Mouse (Mus musculus): ENCODE measurements around the gene Acap3.

DNA sequence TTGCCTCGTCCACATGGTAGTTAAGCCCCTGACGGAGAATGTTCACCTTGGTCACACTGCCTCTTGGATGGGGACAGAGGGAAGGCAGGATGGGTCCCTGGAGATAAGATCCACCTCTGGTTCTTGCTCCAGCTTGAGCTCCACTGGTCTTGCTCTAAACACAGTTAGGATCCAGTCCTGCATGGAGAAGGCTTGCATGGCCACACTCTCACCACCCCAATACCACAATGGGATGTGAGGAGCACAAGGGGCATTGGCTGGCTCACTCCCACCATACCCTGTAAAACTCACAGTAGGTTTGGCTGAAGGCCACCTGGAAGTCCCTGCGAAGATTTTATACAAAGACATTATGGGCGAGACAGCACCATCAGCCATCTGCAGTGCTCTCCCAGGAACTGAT, 17.1 kb downstream of the Acap3 start:
- TF ChIP-seq POLR2A (IDR thresholded peaks at IDR 0.05; ENCODE audit: control insufficient read depth in 1 of 2, insufficient read depth in 1 of 2, low read depth in 1 of 2, low read length in 2 of 2, poor library complexity in 1 of 2) (no peak), MAX (IDR thresholded peaks at IDR 0.05; ENCODE audit: low read length) (no peak), ZNF384 (IDR thresholded peaks at IDR 0.05; ENCODE audit: low read depth, low read length) (no peak), RAD21 (IDR thresholded peaks at IDR 0.05; ENCODE audit: low read depth, low read length) (no peak), CTCF (IDR thresholded peaks at IDR 0.05 in 2 of 3, conservative IDR thresholded peaks at IDR 0.05 in 1 of 3; ENCODE audit: control insufficient read depth in 1 of 3, insufficient read depth in 1 of 3, low read depth in 2 of 3, low read length in 3 of 3, poor library complexity in 1 of 3, severe bottlenecking in 1 of 3) (no peak), POLR2AphosphoS5 (IDR thresholded peaks at IDR 0.05; ENCODE audit: borderline replicate concordance, low read depth, low read length) (no peak), ELF1 (IDR thresholded peaks at IDR 0.05; ENCODE audit: low read depth, low read length) (no peak), MXI1 (IDR thresholded peaks at IDR 0.05; ENCODE audit: low read depth, low read length) (no peak), EP300 (IDR thresholded peaks at IDR 0.05; ENCODE audit: low read depth in 1 of 2, low read length in 2 of 2) (no peak), MEF2A (IDR thresholded peaks at IDR 0.05; ENCODE audit: extremely low read depth, insufficient replicate concordance, low read depth, low read length, poor library complexity, severe bottlenecking) (no peak), E2F4 (IDR thresholded peaks at IDR 0.05; ENCODE audit: borderline replicate concordance, low read depth, low read length) (no peak)

Measured in MEL (cell line).